16 mouse cellular contexts compared by ENCODE assay signal in the genomic region with DNA sequence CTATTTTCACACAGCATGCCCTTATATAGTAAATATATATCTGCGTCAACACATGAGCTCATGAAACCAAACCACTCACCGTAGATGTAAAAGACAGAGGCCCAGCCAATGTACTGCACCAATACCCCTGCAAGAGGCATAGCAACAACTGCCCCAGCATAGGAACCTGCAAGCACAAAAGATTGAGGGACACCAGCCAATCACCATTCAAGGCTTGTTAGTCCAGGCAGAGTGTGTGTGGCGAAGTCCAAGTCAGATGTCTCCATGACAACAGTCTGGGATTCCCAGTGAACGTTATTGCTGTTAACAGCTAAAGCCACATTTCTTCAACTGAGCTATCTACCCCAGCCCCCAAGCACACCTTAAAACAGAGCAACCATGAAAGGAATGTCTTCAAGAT. TPM values are rescaled to one million over a fixed set of nuclear protein-coding genes. Genes with fewer than 3 reads are reported as not detected.
A peak's percentile ranks its signal among the peaks of the same experiment; 100 is the strongest.
DNase-seq lines count a peak whose midpoint lies in the region; ATAC-seq and TF ChIP-seq lines count a peak whose summit lies in the region.
"Had no signal": no experiment of that assay in that cellular context is flagged by ENCODE, and none has a peak within 500 bp of the region (broad histone marks: within the 10 kb centered on the region; RNA-seq: fewer than 3 reads in every experiment).

No protein-coding gene starts in this region.

- no peaks in the 10 kb centered on the region for H3K36me3 ChIP-seq in lung, embryonic 14.5 days (ENCODE audit: insufficient read depth)
- H3K36me3 ChIP-seq in hindbrain, embryonic 15.5 days: no peaks in the 10 kb centered on the region
- no peaks in the 10 kb centered on the region for H3K36me3 ChIP-seq in midbrain, embryonic 15.5 days (replicated peaks)
- H3K36me3 ChIP-seq: embryonic facial prominence, embryonic 13.5 days had no signal

- no peaks in the 10 kb centered on the region for H3K27me3 ChIP-seq in lung, embryonic 14.5 days (ENCODE audit: insufficient read depth, low read length)
- no peaks in the 10 kb centered on the region for H3K27me3 ChIP-seq in hindbrain, embryonic 15.5 days
- H3K27me3 ChIP-seq in midbrain, embryonic 15.5 days (replicated peaks): no peaks in the 10 kb centered on the region
- H3K27me3 ChIP-seq: embryonic facial prominence, embryonic 13.5 days had no signal

- no peaks in the 10 kb centered on the region for H3K4me1 ChIP-seq in lung, embryonic 14.5 days (ENCODE audit: insufficient read depth)
- no peaks in the 10 kb centered on the region for H3K4me1 ChIP-seq in hindbrain, embryonic 15.5 days (replicated peaks)
- peaks cover 3% of the 10 kb centered on the region; the same call in 1 of the 2 replicates for H3K4me1 ChIP-seq in midbrain, embryonic 15.5 days
- H3K4me1 ChIP-seq: embryonic facial prominence, embryonic 13.5 days had no signal

- no peak overlapping the region for H3K4me3 ChIP-seq in lung, embryonic 14.5 days (ENCODE audit: low read depth, low read length)
- H3K4me3 ChIP-seq in hindbrain, embryonic 15.5 days: no peak overlapping the region
- no peak overlapping the region for H3K4me3 ChIP-seq in midbrain, embryonic 15.5 days
- H3K4me3 ChIP-seq: embryonic facial prominence, embryonic 13.5 days had no signal

- WGBS in lung, embryonic 14.5 days: 59% methylated on average over 4 of the region's 4 CpGs
- WGBS in hindbrain, embryonic 15.5 days: 33% methylated on average over 4 of the region's 4 CpGs
- 33% methylated on average over 4 of the region's 4 CpGs for WGBS in midbrain, embryonic 15.5 days

- no peak overlapping the region for H3K9ac ChIP-seq in lung, embryonic 14.5 days
- no peak overlapping the region for H3K9ac ChIP-seq in hindbrain, embryonic 15.5 days
- no peak overlapping the region for H3K9ac ChIP-seq in midbrain, embryonic 15.5 days
- H3K9ac ChIP-seq: embryonic facial prominence, embryonic 13.5 days had no signal

- peak; percentile 3 for DNase-seq in lung, embryonic 14.5 days
- no peak for DNase-seq in lung, postnatal 4 days
- DNase-seq in embryo, embryonic 11 days: peak; percentile 28
- no peak for DNase-seq in ovary, adult 18-20 months (ENCODE audit: low spot score)
- no peak for DNase-seq in gastrocnemius, postnatal 25 days
- no peak for DNase-seq in lung, postnatal 25 days (ENCODE audit: low spot score)
- DNase-seq: adrenal gland, postnatal 25 days; cerebellum, adult 9-10 months; kidney, postnatal 36 days; lung, adult 18-20 months; thymus, adult 18-20 months had no signal

- no peak for TF ChIP-seq CTCF in lung, embryonic 14.5 days (IDR thresholded peaks at IDR 0.05; ENCODE audit: low read depth)

- no peak overlapping the region for H3K4me2 ChIP-seq in lung, embryonic 14.5 days
- no peak overlapping the region for H3K4me2 ChIP-seq in hindbrain, embryonic 15.5 days
- no peak overlapping the region for H3K4me2 ChIP-seq in midbrain, embryonic 15.5 days
- H3K4me2 ChIP-seq: embryonic facial prominence, embryonic 13.5 days had no signal

- ATAC-seq in lung, embryonic 14.5 days (ENCODE audit: insufficient read depth): no peak
- peak; percentile 74 for ATAC-seq in hindbrain, embryonic 15.5 days (ENCODE audit: low FRiP score, low read depth)
- peak; percentile 82 for ATAC-seq in midbrain, embryonic 15.5 days (replicated peaks)

- no peak overlapping the region for H3K27ac ChIP-seq in lung, embryonic 14.5 days (ENCODE audit: low read depth)
- no peak overlapping the region for H3K27ac ChIP-seq in hindbrain, embryonic 15.5 days (replicated peaks)
- no peak overlapping the region for H3K27ac ChIP-seq in midbrain, embryonic 15.5 days
- H3K27ac ChIP-seq: embryonic facial prominence, embryonic 13.5 days had no signal

- H3K9me3 ChIP-seq in lung, embryonic 14.5 days (ENCODE audit: low read depth, low read length): no peaks in the 10 kb centered on the region
- H3K9me3 ChIP-seq in hindbrain, embryonic 15.5 days: no peaks in the 10 kb centered on the region
- no peaks in the 10 kb centered on the region for H3K9me3 ChIP-seq in midbrain, embryonic 15.5 days
- H3K9me3 ChIP-seq: embryonic facial prominence, embryonic 13.5 days had no signal

RNA-seq across cellular contexts. Expression of a gene that starts 28.3 kb away (rescaled TPM):
- not detected in 2 replicates for polyA plus RNA-seq in lung, embryonic 14.5 days (2014; fragmentation: Nextera tagmentation; extraction: Ambion mirVana)
- polyA plus RNA-seq in hindbrain, embryonic 15.5 days (2015; fragmentation: Nextera tagmentation; extraction: Ambion mirVana): 2.3 and 3.1 TPM in 2 replicates
- 1.3 and 1.5 TPM in 2 replicates for polyA plus RNA-seq in midbrain, embryonic 15.5 days (2015; fragmentation: Nextera tagmentation; extraction: Ambion mirVana)
- total RNA-seq in gastrocnemius, postnatal 25 days (2021): not detected
- polyA plus RNA-seq: embryonic facial prominence, embryonic 13.5 days; spleen, adult 2 months had no signal

RNA-seq across cellular contexts. Expression of a gene that starts 59.4 kb away (rescaled TPM):
- polyA plus RNA-seq in lung, embryonic 14.5 days (2014; fragmentation: Nextera tagmentation; extraction: Ambion mirVana): 0.38 and 0.45 TPM in 2 replicates
- polyA plus RNA-seq in hindbrain, embryonic 15.5 days (2015; fragmentation: Nextera tagmentation; extraction: Ambion mirVana): not detected in 2 replicates
- 0.08 TPM in 1 of 2 replicates, not detected in the other for polyA plus RNA-seq in midbrain, embryonic 15.5 days (2015; fragmentation: Nextera tagmentation; extraction: Ambion mirVana)
- not detected for total RNA-seq in gastrocnemius, postnatal 25 days (2021)
- total RNA-seq: megakaryocyte-erythroid progenitor cell, adult 5-6 weeks had no signal
- polyA plus RNA-seq: embryonic facial prominence, embryonic 13.5 days had no signal

Comparison
In these comparisons a context has a peak if more than half of its experiments do, and no peak if none do; other contexts are left out.
1. DNase-seq: peak in lung, embryonic 14.5 days (single experiment) and embryo, embryonic 11 days (single experiment); none in lung, postnatal 4 days (0 of 2), ovary, adult 18-20 months (single experiment), gastrocnemius, postnatal 25 days (single experiment) and lung, postnatal 25 days (single experiment).